Mouse (Mus musculus): ENCODE data around the gene Nfix.
A peak's percentile ranks its signal among the peaks of the same experiment; 100 is the strongest.
"Not testable (repeated sequence)": the region's sequence is repeated elsewhere in the genome, so short reads cannot be mapped to it uniquely, and the experiment has no call there.

The Nfix gene

GRCm38 (mm10) chr8:84699861-84700322, 100.3 kb downstream of the Nfix start:
- no peak for DNase-seq (ENCODE audit: low spot score in 2 of 2)

GRCm38 (mm10) chr8:84698929-84699401, 101.2 kb downstream of the Nfix start:
- no peak for DNase-seq (ENCODE audit: low spot score in 2 of 2)

GRCm38 (mm10) chr8:84698288-84698687, 101.9 kb downstream of the Nfix start:
- no peak for DNase-seq (ENCODE audit: low spot score in 2 of 2)

DNA sequence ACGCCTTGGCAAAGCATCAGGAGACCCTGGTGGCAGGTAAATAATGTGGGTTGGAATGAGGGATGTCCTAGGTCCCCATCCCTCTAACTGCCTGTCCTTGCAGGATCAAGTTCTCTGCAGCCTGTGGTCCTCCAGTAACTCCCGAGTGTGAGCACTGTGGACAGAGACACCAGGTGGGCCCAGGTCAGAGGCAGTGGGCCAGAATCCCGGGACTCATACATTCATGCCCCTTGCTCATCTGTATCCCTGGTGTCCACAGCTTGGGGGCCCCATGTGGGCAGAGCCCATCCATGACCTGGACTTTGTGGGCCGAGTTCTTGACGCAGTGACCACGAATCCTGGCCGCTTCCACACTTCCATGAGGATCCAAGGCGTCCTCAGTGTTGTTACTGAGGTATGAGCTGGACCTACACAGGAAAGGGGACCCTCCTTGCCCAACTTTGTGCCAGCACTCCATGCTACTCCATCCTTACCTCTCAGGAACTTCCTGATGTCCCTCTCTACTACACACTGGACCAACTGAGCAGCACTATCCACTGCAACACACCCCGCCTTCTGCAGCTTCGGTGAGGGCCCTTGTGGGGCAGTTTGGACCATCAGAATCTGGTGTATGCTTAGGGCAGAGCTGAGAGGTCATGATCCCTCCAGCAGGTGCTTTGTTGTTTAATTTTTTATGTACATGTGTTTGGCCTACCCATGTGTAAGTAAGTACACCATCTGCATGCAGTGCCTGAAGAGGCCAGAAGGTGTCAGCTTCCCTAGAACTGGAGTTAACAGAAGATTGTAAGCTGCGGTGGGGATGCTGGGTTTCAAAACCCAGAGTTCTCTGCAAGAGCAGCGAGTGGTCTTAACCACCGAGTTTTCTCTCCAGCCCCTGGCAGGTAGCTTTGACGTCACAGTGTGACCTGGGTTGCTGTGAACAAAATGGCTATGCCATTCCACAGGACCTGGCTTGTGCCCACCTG, 102.7 kb downstream of the Nfix start:
- no peak for DNase-seq (ENCODE audit: low spot score in 2 of 2)

- no peak for DNase-seq (ENCODE audit: low spot score in 2 of 2)
Observed at GRCm38 (mm10) chr8:84695140-84695539, 105.0 kb downstream of the Nfix start.

- no peak for DNase-seq (ENCODE audit: low spot score in 2 of 2)
Observed at GRCm38 (mm10) chr8:84693332-84693731, 106.8 kb downstream of the Nfix start.

DNA sequence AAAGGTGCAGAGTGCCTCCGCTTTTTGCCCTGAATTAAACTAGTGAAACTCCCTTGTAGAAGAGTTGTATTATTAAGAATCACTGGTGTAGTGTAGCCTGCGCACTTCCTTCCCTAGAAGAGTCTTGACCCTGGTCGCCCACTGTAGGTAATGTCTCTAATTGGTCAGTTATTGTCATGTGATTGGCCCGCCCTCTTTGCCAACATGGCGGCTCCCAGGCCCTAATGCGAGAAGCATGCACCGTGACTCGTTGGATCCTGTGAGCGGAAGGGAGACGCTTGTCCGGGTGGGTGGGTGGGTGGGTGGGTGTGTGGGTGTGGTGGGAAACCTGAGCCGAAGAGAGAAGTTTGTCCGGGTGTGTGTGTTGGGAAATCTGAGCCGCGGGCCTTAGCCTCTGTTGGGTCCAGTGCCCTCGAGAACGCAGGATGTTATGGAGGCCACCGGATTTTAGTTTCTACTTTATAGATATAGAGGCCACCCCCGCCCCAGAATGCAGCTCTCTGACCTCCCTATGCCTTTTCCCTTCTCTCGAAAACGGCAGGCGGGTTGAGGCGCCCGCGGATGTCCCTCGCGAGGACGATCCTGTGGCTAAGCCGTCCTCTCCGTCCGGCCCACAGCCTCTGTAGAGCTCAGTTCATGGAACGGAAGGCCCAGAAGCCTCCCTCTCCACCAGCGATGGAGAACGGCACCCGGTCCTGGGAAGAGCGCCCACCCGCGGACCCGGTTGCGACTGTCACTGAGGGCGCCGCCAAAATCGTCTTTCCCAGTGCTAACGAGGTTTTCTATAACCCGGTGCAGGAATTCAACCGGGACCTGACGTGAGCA, 110.8 kb downstream of the Nfix start:
- peak; percentile 68 to 89 for DNase-seq (ENCODE audit: low spot score in 2 of 2)

DNA sequence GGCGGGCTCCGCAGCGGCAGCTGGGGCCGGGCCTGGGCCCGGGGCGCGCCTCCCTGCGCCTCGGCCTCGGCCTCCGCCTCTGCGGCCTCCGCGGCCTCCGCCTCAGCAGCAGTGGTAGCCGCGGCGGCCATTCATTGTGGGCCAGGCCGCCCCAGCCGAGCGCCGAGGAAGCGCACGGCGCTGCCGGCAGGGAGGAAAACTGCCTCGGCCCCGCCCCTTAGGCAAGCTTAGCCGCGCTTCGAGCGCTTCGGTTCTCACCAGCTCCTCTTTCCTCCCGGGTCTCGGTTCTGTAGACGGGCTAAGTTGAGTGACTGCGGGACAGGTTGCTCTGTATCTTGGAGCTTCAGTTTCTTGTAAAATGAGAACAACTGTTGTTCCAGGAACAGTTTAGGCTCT, 112.4 kb downstream of the Nfix start, which contains the start of gene Nacc1:
TSS of gene Nacc1 (minus strand) at position 158 of the 396 bp plus-strand sequence.
- DNase-seq (ENCODE audit: low spot score in 2 of 2): peak; percentile 71 to 77

DNA sequence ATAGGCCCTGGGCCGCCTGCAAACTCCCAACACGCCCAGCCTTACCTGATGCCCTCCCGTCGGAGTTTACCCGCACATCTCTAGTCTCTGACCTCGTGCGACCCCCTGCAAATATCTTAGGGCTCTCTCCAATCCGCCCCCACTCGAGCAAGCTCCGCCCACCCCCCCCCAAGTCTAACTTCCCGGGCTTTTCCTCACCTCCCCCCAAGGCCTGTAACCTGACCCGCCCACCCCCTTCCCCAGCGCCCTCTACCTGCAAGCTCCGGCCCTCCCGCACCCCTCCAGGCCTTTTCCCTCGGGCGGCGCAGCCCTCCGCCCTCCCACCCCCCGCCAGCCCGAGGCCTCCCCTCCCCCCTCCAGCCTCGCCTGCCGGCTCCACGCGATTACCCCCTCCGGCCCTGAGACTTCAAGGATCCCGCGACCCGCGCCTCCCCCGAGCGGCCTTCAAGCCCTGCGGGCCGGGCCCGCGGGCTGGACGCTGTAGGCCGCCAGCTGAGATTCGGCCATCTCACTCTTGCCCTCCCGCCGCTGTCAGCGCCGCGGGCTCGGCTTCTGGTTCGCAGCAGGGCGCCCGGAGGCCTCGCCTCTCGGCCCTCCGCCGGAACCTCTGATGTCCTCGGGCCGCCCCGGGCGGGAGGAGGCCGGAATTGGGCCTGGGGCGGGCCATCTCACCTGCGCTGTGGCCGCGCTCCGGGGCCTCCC, 113.0 kb downstream of the Nfix start:
- no peak for DNase-seq (ENCODE audit: low spot score in 2 of 2)

GRCm38 (mm10) chr8:84686191-84687002, 113.7 kb downstream of the Nfix start, which contains the start of gene Trmt1:
Gene Trmt1 (plus strand): TSS chr8:84686307.
- DNase-seq (ENCODE audit: low spot score in 2 of 2): no peak

GRCm38 (mm10) chr8:84684537-84684936, 115.6 kb downstream of the Nfix start:
- no peak for DNase-seq (ENCODE audit: low spot score in 2 of 2)

DNA sequence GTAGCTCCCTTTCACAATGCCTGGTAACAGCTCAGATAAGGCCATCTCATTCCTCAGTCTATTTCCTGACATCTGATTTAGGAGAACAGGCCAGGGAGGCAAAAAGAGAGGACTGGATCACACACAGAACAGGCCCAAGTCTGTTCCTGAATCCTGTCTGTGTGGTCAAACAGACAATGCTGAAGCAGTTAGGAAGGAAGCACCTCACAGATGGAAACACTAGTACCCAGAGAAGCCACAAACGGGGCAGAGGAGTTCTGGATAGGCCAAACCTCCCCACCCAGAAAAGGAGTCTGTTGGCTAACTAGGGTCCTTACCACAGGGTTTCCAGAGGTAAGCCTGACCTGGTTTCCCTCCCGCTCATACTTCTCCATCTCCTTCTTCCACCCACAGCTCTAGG, 117.9 kb downstream of the Nfix start:
- DNase-seq (ENCODE audit: low spot score in 2 of 2): no peak

DNA sequence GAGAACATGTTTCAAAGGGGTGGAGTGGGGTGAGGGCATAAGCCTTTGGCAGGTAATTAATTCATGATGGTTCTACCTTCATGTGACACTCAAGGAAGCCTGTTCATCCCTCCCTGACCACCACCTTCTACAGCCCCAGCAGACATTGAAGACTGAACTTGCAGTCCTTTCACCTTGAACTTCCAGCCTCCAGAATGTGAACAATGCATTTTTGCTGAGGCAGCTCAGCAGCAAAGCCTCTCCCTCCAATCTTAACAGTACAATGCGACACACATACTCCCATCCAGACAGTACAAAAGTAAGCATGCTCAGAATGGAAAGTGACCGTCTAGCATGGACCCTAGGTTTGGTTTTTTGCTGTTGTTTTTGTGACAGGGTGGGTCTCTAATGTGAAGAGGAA, 118.7 kb downstream of the Nfix start:
- DNase-seq (ENCODE audit: low spot score in 2 of 2): no peak

DNA sequence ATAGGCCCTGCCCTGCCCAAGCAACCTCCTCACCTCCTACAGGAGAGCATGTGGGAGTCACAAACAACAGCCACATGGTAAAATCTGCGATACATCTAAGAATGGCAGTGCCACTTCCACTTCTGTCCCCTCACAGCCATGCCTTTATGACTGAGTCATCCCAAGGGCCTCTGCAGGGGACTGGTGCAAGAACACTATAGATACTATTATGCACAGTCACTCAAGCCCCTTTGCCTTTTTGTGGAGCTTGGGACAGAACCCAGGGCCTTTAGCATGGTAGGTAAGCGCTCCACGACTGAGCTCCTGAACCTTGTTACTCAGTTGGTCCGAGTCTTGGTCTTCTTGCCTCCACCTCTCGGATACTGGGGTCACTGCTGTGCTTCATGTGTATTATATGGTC, 122.8 kb downstream of the Nfix start:
- no peak for DNase-seq (ENCODE audit: low spot score in 2 of 2)

- not testable (repeated sequence) for DNase-seq (ENCODE audit: low spot score in 2 of 2)
Observed at GRCm38 (mm10) chr8:84670295-84671006, 129.7 kb downstream of the Nfix start.

- DNase-seq (ENCODE audit: low spot score in 2 of 2): no peak
Observed at GRCm38 (mm10) chr8:84668731-84669485, 131.2 kb downstream of the Nfix start.

DNA sequence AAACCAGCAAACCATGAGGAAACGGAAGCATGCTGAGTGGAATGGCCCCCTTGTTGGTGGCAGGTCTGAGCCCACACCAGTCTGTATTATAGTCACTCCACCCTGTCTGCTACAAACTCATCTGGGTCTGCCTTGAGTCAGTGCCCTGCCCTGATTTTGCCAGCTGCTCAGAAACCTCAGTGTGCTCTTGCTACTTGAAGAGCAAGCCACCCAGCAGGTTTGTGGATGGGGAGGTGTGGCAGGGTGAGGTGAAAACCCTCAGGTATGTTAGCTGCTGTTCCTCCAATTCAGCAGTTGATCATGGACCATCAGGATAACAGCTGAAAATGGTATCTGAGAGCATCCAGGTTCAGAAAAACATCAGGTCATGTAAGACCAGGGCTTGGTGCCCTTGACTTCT, 132.1 kb downstream of the Nfix start:
- no peak for DNase-seq (ENCODE audit: low spot score in 2 of 2)

- no peak for DNase-seq (ENCODE audit: low spot score in 2 of 2)
Observed at GRCm38 (mm10) chr8:84665385-84665893, 134.7 kb downstream of the Nfix start.

All from frontal cortex, postnatal 25 days (tissue).